Mouse (Mus musculus) heart, embryonic 13.5 days (tissue): ENCODE results near the gene Dqx1. TPM values are rescaled to one million over a fixed set of nuclear protein-coding genes. Genes with fewer than 3 reads are reported as not detected.

Source experiments
- ATAC-seq: fragments of 200-750 bp; cut with Nextera tagmentation; 2 replicates; pipeline ENCODE4 v1.8.0; 2017; ENCODE audit warnings: moderate TSS enrichment; ENCODE audit not compliant: insufficient number of reproducible peaks, low FRiP score, low TSS enrichment; ENCODE audit errors: extremely low read depth
- H3K27ac ChIP-seq: fragments of 300-500 bp; sonication (generic); replicated peaks from 2 replicates; pipeline ENCODE4 v1.5.1; 2015; ENCODE audit warnings: moderate library complexity, mild to moderate bottlenecking, inconsistent platforms
- H3K27me3 ChIP-seq: fragments of 300-500 bp; sonication (generic); replicated peaks from 2 replicates; pipeline ENCODE4 v1.6.1; 2015; ENCODE audit warnings: mild to moderate bottlenecking, inconsistent platforms
- H3K36me3 ChIP-seq: fragments of 300-500 bp; sonication (generic); 2 replicates; pipeline ENCODE4 v1.6.1; 2015; ENCODE audit warnings: mild to moderate bottlenecking, inconsistent platforms
- H3K4me1 ChIP-seq: fragments of 300-500 bp; sonication (generic); 2 replicates; pipeline ENCODE4 v1.6.1; 2015; ENCODE audit warnings: inconsistent platforms
- H3K4me2 ChIP-seq: fragments of 300-500 bp; sonication (generic); 2 replicates; pipeline ENCODE4 v1.6.1; 2015; ENCODE audit warnings: inconsistent platforms, mild to moderate bottlenecking, moderate library complexity
- H3K4me3 ChIP-seq: fragments of 300-500 bp; sonication (generic); 2 replicates; pipeline ENCODE4 v1.5.1; 2015; ENCODE audit warnings: moderate library complexity, mild to moderate bottlenecking, inconsistent platforms
- H3K9ac ChIP-seq: fragments of 300-500 bp; sonication (generic); 2 replicates; pipeline ENCODE4 v1.6.1; 2015; ENCODE audit warnings: inconsistent platforms, mild to moderate bottlenecking, moderate library complexity
- H3K9me3 ChIP-seq: fragments of 300-500 bp; sonication (generic); 2 replicates; pipeline ENCODE4 v1.6.1; 2016; ENCODE audit warnings: inconsistent platforms
- WGBS: fragments of 180-500 bp; shearing (Covaris S2); methylation state at CpG from one replicate; pipeline ENCODE4 v1.1.7; 2015; ENCODE audit warnings: mixed read lengths; 5-methylcytosine and 5-hydroxymethylcytosine counted together
- polyA plus RNA-seq: library from polyadenylated mRNA; unstranded; fragments of >200 nt; fragmentation: Nextera tagmentation; extraction: Ambion mirVana; gene quantifications from 2 replicates; pipeline ENCODE4 v1.2.1, GENCODE M21; 2015

The Dqx1 gene
- polyA plus RNA-seq, 1 experiment from 2014 or later: 0.41 TPM

DNA sequence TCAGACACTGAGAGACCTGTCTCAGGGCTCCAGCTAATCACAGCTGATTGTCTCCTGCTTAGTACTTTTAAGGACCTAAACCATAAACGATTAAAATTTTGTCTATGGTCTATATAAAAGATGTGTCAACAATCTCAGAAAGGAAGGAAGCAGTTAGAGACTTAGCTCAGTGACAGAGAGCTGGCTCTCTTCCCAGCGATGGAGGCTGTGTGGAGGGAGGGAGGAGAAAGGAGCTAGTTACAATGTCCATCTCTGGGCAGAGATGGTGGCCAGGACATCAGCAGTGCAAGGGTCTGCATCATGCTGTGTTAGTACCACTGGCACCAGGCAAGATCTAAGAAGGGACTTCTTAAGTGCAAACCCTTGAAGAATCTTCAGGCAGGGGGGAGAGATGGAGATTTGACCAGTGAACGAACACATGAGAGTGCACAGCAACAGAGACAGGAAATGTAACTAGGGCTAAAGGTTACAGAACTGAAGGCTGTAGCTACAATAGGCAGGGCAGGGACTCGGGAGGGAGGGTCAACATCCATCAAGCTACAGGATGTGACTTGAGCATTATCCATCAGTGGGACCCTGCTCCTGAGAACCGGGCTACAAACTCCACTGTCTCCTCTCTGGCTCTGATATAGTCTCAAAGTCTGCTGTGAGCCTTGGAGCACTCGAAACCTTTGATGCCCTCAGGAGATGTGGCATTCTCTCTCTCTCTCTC is 34.9 kb downstream of the Dqx1 start:
- H3K9me3 ChIP-seq: no peaks in the 10 kb centered on the region
- peaks cover 80% of the 10 kb centered on the region for H3K27me3 ChIP-seq
- H3K36me3 ChIP-seq: no peaks in the 10 kb centered on the region
- no peak for ATAC-seq
- WGBS: 25% methylated on average over 6 of the region's 6 CpGs
- H3K27ac ChIP-seq: no peak overlapping the region
- no peak overlapping the region for H3K4me2 ChIP-seq
- peaks cover 10% of the 10 kb centered on the region for H3K4me1 ChIP-seq
- H3K9ac ChIP-seq: no peak overlapping the region
- no peak overlapping the region for H3K4me3 ChIP-seq

- peaks cover 10% of the 10 kb centered on the region for H3K4me1 ChIP-seq
- H3K4me2 ChIP-seq: no peak overlapping the region
- no peaks in the 10 kb centered on the region for H3K9me3 ChIP-seq
- peaks cover 70% of the 10 kb centered on the region for H3K27me3 ChIP-seq
- no peak overlapping the region for H3K4me3 ChIP-seq
- H3K27ac ChIP-seq: no peak overlapping the region
- H3K9ac ChIP-seq: no peak overlapping the region
- no peak for ATAC-seq
- 38% methylated on average over 6 of the region's 6 CpGs for WGBS
- H3K36me3 ChIP-seq: no peaks in the 10 kb centered on the region
These were observed 38.3 kb downstream of the Dqx1 start for GRCm38 (mm10) chr6:83095968-83096367.

GRCm38 (mm10) chr6:83098411-83098810 is 40.8 kb downstream of the Dqx1 start:
- H3K36me3 ChIP-seq: no peaks in the 10 kb centered on the region
- no peak overlapping the region for H3K27ac ChIP-seq
- H3K9ac ChIP-seq: no peak overlapping the region
- H3K9me3 ChIP-seq: no peaks in the 10 kb centered on the region
- no peak overlapping the region for H3K4me2 ChIP-seq
- ATAC-seq: no peak
- H3K4me3 ChIP-seq: no peak overlapping the region
- WGBS: 75% methylated on average over 2 of the region's 2 CpGs
- H3K27me3 ChIP-seq: peaks cover 53% of the 10 kb centered on the region
- H3K4me1 ChIP-seq: peaks cover 18% of the 10 kb centered on the region

DNA sequence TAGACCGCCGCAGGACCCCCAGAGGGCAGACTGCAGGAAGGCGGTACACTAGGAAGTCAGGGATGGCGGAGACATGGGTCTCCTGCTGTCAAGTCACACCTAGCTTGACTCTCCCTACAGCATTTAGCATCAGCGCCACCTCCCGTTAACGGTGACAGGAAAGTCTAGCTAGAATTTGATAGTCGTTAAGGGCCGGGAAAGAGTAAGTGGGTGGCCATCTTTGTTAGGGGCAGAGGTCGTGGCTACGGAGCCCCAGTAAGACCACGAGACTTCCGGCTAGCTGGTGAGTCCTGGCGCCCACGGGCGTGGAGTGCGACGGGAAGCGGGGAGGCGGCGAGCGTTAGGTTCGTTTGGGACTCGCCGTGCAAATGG is 43.7 kb downstream of the Dqx1 start, which contains the start of the genes Ccdc142 and Gm42688:
TSS of gene Ccdc142 (plus strand) at position 286 of the 372 bp plus-strand sequence.
TSS of gene Gm42688 (plus strand) at position 302 of the 372 bp plus-strand sequence.
- ATAC-seq: peak; percentile 64
- H3K4me3 ChIP-seq: peak within 1 kb of the TSS; percentile 77
- H3K4me1 ChIP-seq: peaks cover 19% of the 10 kb centered on the region
- no peaks in the 10 kb centered on the region for H3K9me3 ChIP-seq
- H3K27ac ChIP-seq: peak within 1 kb of the TSS; percentile 81
- H3K9ac ChIP-seq: peak within 1 kb of the TSS; percentile 88
- H3K36me3 ChIP-seq: peaks cover 7% of the 10 kb centered on the region; the same call in 1 of the 2 replicates
- peaks cover 36% of the 10 kb centered on the region for H3K27me3 ChIP-seq
- WGBS: under 1% methylated on average over 25 of the region's 25 CpGs
- peak within 1 kb of the TSS; percentile 100 for H3K4me2 ChIP-seq

- Histone ChIP-seq H3K9ac (peak overlapping the region; percentile 88), H3K27me3 (peaks cover 30% of the 10 kb centered on the region), H3K27ac (peak overlapping the region; percentile 81), H3K4me2 (peak overlapping the region; percentile 100), H3K4me3 (peak overlapping the region; percentile 77), H3K36me3 (peaks cover 12% of the 10 kb centered on the region), H3K4me1 (peaks cover 19% of the 10 kb centered on the region), H3K9me3 (no peaks in the 10 kb centered on the region)
- WGBS: under 1% methylated on average over 73 of the region's 74 CpGs
- ATAC-seq: peak; percentile 66
These were observed 44.3 kb downstream of the Dqx1 start for GRCm38 (mm10) chr6:83101688-83102556.

- peaks cover 25% of the 10 kb centered on the region for H3K4me1 ChIP-seq
- WGBS: 41% methylated on average over 11 of the region's 11 CpGs
- peaks cover 22% of the 10 kb centered on the region for H3K27me3 ChIP-seq
- H3K9ac ChIP-seq: peak overlapping the region; percentile 88
- H3K27ac ChIP-seq: no peak overlapping the region
- peaks cover 17% of the 10 kb centered on the region for H3K36me3 ChIP-seq
- peak overlapping the region; percentile 100 for H3K4me2 ChIP-seq
- H3K4me3 ChIP-seq: peak overlapping the region; percentile 77
- ATAC-seq: no peak
- no peaks in the 10 kb centered on the region for H3K9me3 ChIP-seq
These were observed 45.5 kb downstream of the Dqx1 start for GRCm38 (mm10) chr6:83103130-83103650.

DNA sequence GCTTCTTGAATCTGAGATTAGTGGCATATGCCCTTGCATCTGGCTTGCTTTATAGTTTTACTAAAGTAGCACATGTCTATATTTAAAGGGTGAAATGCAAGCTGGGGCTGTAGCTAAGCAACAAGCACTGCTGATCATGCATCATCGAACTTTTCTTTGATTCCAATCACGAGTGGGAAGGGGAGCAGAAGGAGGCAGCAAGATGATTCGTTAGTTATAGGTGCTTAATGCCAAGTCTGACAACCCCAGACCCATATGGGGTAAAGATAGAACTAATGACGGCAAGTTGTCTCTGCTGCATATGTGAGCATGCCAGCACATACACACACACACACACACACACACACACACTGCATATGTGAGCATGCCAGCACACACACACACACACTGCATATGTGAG is 46.5 kb downstream of the Dqx1 start:
- Histone ChIP-seq H3K4me2 (no peak overlapping the region), H3K9me3 (no peaks in the 10 kb centered on the region), H3K4me3 (no peak overlapping the region), H3K9ac (no peak overlapping the region), H3K27me3 (peaks cover 13% of the 10 kb centered on the region), H3K4me1 (peaks cover 30% of the 10 kb centered on the region), H3K27ac (no peak overlapping the region), H3K36me3 (peaks cover 17% of the 10 kb centered on the region)
- no peak for ATAC-seq
- WGBS: 81% methylated on average over 4 of the region's 4 CpGs

- peak overlapping the region; percentile 94 for H3K4me2 ChIP-seq
- H3K4me1 ChIP-seq: peaks cover 41% of the 10 kb centered on the region
- WGBS: 33% methylated on average over 13 of the region's 13 CpGs
- no peaks in the 10 kb centered on the region for H3K9me3 ChIP-seq
- peak overlapping the region; percentile 87; the same call in 1 of the 2 replicates for H3K27ac ChIP-seq
- peak overlapping the region; percentile 97 for H3K9ac ChIP-seq
- no peaks in the 10 kb centered on the region for H3K27me3 ChIP-seq
- H3K36me3 ChIP-seq: peaks cover 37% of the 10 kb centered on the region
- no peak for ATAC-seq
- peak overlapping the region; percentile 92 for H3K4me3 ChIP-seq
These were observed 50.1 kb downstream of the Dqx1 start for GRCm38 (mm10) chr6:83107566-83108400.

DNA sequence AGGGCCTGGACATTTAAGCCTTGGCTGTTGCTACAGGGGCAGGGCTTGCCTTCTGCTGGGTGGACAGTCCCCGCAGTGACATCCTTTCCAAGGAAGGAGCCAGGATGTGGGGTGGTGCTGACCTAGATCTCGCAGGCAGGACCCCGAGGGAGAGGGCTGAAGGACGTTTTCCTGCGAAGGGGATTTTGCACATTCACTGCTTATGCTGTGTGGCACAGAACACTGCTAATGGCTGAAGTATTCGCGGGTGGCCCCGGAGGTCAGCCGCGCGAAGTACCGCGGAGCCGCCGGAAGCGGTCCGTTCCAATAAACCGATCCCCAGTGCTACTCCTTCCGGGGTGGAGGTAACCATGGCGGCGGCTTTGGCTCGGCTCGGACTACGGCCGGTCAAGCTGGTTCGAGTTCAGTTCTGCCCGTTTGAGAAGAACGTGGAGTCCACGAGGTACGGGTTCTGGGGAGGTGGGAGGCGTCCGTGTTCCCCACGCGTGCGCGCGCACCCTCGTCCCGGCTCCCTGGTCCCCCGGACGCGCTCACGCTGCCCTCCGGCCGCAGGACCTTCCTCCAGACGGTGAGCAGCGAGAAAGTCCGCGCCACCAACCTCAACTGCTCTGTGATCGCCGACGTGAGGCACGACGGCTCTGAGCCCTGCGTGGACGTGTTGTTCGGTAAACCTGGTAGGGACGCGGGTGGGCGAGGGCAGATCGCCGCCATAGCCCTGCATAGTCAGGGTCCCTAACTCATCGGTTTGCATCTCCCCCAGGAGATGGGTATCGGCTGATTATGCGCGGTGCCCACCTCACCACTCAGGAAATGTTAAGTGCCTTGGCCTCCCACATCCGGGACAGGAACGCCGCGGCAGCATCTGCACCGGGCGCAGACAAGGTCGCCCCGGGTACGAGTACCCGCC is 51.4 kb downstream of the Dqx1 start, which contains the start of gene Mrpl53:
TSS of gene Mrpl53 (plus strand) at position 279 of the 907 bp plus-strand sequence.
- H3K4me1 ChIP-seq: peaks cover 34% of the 10 kb centered on the region
- H3K9ac ChIP-seq: peak within 1 kb of the TSS; percentile 97
- no peaks in the 10 kb centered on the region for H3K9me3 ChIP-seq
- peak within 1 kb of the TSS; percentile 94 for H3K4me2 ChIP-seq
- peak within 1 kb of the TSS; percentile 87 for H3K27ac ChIP-seq
- peak; percentile 62 for ATAC-seq
- H3K27me3 ChIP-seq: no peaks in the 10 kb centered on the region
- under 1% methylated on average over 76 of the region's 76 CpGs for WGBS
- H3K4me3 ChIP-seq: peak within 1 kb of the TSS; percentile 92
- H3K36me3 ChIP-seq: peaks cover 37% of the 10 kb centered on the region
